Mouse (Mus musculus) kidney, adult 2 months (tissue): ENCODE measurements at regions not wholly inside any gene's neighbourhood (a gene's known extent, or its start where the extent isn't known, plus 50 kb on each side); places are given as distances from the start of the nearest gene placed in this dataset.
A peak's percentile ranks its signal among the peaks of the same experiment; 100 is the strongest.

Source experiments
- DNase-seq: peaks from one replicate; pipeline ENCODE4 v3.0.0; 2021
- H3K27ac ChIP-seq: fragments of 200-500 bp; 2 replicates; pipeline ENCODE4 v1.5.1; 2012; ENCODE audit warnings: low read depth, low read length, control low read depth, inconsistent platforms; ENCODE audit not compliant: insufficient read depth
- H3K27me3 ChIP-seq: fragments of 200-500 bp; replicated peaks from 2 replicates; pipeline ENCODE4 v1.6.1; 2012; ENCODE audit warnings: mild to moderate bottlenecking, moderate library complexity, low read length, inconsistent platforms; ENCODE audit not compliant: control insufficient read depth, insufficient read depth
- H3K36me3 ChIP-seq: fragments of 200-500 bp; 2 replicates; pipeline ENCODE4 v1.6.1; 2012; ENCODE audit warnings: mild to moderate bottlenecking, moderate library complexity, low read length, inconsistent platforms; ENCODE audit not compliant: control insufficient read depth, insufficient read depth
- H3K4me1 ChIP-seq: fragments of 200-500 bp; 2 replicates; pipeline ENCODE4 v1.6.1; 2011; ENCODE audit warnings: low read length; ENCODE audit not compliant: control insufficient read depth, insufficient read depth
- H3K4me3 ChIP-seq: fragments of 200-500 bp; 2 replicates; pipeline ENCODE4 v1.5.1; 2011; ENCODE audit warnings: mild to moderate bottlenecking, low read depth, low read length, control low read depth; ENCODE audit not compliant: insufficient read depth
- CTCF ChIP-seq: fragments of 200-500 bp; conservative IDR thresholded peaks from 2 replicates; pipeline ENCODE4 v1.5.1; 2011; ENCODE audit warnings: low read depth, mild to moderate bottlenecking, control low read depth, low read length, moderate library complexity, mixed read lengths; ENCODE audit not compliant: insufficient read depth, insufficient read length
- POLR2A ChIP-seq: fragments of 200-500 bp; IDR thresholded peaks from one replicate; pipeline ENCODE4 v1.6.1; 2011; ENCODE audit warnings: low read depth, low read length, control low read depth
- WGBS: fragments of 180-500 bp; shearing (Covaris S2); methylation state at CpG from one replicate; pipeline ENCODE4 v1.1.7; 2018; 5-methylcytosine and 5-hydroxymethylcytosine counted together

DNA sequence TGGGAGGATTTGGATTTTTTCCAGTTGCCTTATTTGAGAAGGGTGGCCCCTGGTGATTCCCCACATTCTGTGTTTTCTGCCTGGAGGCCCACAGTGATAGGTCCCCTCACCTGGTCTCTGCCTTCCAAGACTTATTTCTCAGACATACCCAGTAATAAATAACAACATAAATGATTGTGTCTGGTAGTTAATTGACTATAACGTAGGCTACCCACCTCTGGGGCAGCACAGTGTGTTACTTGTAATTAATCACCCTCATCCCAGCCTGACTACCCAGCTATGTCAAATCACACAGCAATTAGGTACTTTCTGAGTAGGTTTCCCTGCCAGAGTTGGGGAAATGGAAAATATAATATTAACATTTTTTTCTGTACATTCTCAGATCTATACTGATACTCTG is 190.2 kb upstream of the Bdnf start:
- H3K4me3 ChIP-seq, result no peak overlapping the region
- no peaks in the 10 kb centered on the region for H3K4me1 ChIP-seq
- H3K36me3 ChIP-seq, result no peaks in the 10 kb centered on the region
- TF ChIP-seq POLR2A (no peak), CTCF (no peak)
- 21% methylated on average over 1 of the region's 1 CpGs for WGBS
- H3K27me3 ChIP-seq, result no peaks in the 10 kb centered on the region
- H3K27ac ChIP-seq, result no peak overlapping the region
- no peak for DNase-seq

DNA sequence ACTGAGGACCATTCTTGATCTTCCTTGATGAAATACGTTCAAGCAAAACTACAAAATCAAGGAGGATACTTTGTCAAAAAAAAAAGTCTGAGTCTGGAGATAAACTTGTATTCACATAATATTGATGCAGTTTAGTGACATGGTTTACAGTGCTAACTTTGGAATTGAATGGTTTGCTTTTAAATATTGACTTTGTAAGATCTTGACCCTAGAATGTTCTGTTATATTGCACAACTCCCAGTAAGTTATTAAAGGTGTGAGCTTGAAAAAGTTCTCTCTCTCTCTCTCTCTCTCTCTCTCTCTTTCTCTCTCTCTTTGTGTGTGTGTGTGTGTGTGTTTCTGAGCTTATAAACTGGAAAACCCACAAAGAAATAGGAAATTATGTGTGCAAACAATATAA is 186.9 kb upstream of the Bdnf start:
- Histone ChIP-seq H3K36me3 (no peaks in the 10 kb centered on the region), H3K4me1 (no peaks in the 10 kb centered on the region), H3K27ac (no peak overlapping the region), H3K27me3 (no peaks in the 10 kb centered on the region), H3K4me3 (no peak overlapping the region)
- no peak for TF ChIP-seq CTCF
- TF ChIP-seq POLR2A, result no peak
- no peak for DNase-seq
- 80% methylated on average over 1 of the region's 1 CpGs for WGBS

DNA sequence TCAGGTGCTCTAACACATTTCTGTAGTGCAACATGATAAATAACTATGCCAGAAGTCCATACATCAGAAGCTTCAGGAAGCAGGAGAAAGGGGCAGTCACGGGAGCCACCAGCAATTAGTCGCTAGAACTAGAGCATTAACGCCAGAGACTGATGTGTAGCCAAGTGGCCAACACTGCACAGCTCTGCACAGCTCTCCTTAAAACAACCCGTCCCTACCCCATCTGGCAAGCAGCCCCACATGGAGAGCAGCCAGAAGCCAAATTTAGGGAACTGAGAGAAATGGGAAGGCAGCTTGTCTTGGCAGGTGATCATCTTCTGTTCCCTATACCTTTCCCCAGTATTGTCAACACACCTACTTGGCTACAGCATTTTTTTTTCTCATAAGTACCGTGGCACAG is 172.3 kb upstream of the Bdnf start:
- Histone ChIP-seq H3K36me3 (no peaks in the 10 kb centered on the region), H3K27me3 (no peaks in the 10 kb centered on the region; the same call in 1 of the 2 replicates), H3K27ac (no peak overlapping the region), H3K4me1 (no peaks in the 10 kb centered on the region), H3K4me3 (no peak overlapping the region)
- 62% methylated on average over 5 of the region's 5 CpGs for WGBS
- DNase-seq, result no peak
- no peak for TF ChIP-seq POLR2A

DNA sequence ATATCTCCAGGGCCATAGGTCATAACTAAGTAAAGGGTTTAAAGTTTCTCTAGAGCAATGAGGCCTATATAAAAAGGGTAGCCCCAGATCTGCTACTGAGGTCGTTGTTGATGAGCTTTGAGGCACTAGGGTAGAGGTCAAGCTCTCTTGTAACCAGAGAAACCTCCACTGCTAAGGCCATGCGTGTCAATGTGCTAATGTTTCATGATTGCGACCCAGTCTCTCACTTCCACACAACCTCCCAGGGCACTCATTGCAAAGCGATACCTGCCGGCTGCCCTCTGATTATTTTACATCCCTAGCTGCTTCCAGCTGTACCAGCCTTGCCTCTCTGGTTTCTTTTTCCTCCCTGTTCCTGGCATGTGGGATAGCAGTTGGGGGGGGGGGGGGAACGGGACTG is 169.6 kb upstream of the Bdnf start:
- Histone ChIP-seq H3K27me3 (no peaks in the 10 kb centered on the region; the same call in 1 of the 2 replicates), H3K4me3 (no peak overlapping the region), H3K27ac (no peak overlapping the region), H3K36me3 (no peaks in the 10 kb centered on the region), H3K4me1 (no peaks in the 10 kb centered on the region)
- 33% methylated on average over 6 of the region's 6 CpGs for WGBS
- no peak for DNase-seq
- TF ChIP-seq CTCF (no peak), POLR2A (no peak)

DNA sequence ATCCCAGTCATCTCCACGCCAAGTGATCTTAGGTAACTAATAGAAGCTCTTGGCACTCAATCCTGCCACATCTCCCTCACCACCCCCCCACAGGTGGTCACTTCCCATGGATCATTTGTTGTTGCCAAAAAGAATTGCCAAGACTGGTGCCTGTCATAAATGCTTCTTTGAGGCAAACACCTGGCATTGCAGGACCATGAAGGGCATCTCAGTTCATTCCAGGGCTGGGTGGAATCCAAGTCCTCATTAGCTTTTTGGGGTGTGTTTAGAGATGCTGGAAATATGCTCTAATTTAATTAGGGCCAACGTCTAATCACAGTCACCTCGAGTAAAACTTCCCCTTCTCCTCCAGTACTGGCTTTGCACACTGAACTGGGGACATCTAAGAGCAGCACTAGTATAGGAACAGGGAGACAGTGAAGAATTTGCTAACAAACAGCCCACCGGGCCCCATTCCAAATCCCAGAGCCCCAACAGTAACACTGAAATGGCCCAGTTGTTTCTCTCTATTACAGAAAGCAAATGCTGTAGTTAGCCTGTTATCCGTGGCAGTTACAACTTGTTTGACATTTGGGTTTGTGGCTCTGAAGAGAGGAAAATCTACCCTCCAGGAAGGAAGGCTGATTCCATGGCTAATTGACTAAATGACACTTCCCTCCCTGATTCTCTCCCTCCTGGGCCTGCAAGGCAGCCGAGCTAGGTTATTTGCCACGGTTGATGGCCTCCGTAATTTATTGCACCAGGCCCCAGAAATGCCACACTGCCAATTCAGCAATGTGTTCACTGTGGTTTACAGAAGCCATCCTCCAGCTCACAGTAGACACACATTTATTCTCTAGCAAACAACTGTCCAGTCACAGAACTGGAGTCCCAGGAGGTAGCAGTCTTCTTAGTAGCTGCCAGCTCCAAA is 164.2 kb upstream of the Bdnf start:
- 14% methylated on average over 8 of the region's 8 CpGs for WGBS

DNA sequence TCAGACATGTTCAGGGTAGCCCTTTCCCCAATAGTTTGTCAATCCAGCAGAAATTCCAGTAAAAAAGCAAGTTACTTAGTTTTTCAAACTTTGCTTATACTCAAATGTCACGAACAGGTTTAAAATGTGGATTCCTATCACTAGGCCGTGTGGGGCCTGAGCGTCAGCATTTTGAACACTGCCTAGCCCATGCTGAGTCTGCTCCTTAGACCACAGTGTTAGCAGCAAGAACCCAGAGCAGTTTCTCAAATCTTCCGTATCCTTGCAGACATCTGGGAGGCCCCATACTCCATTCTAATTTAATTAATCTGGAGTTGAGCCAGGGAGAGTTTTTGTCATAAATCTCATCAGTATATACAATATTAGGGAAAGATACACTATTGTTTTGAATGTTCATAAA is 163.4 kb upstream of the Bdnf start:
- WGBS, result 77% methylated on average over 4 of the region's 4 CpGs
- TF ChIP-seq CTCF (no peak), POLR2A (no peak)
- no peak overlapping the region for H3K4me3 ChIP-seq

More for the DNA sequence above, 164.2 kb upstream of the Bdnf start:
- no peak for TF ChIP-seq CTCF
- no peak for TF ChIP-seq POLR2A
- no peaks in the 10 kb centered on the region; the same call in 1 of the 2 replicates for H3K27me3 ChIP-seq
- peak; percentile 46 for DNase-seq
- H3K36me3 ChIP-seq, result no peaks in the 10 kb centered on the region
- H3K27ac ChIP-seq, result no peak overlapping the region
- no peak overlapping the region for H3K4me3 ChIP-seq
- H3K4me1 ChIP-seq, result no peaks in the 10 kb centered on the region

DNA sequence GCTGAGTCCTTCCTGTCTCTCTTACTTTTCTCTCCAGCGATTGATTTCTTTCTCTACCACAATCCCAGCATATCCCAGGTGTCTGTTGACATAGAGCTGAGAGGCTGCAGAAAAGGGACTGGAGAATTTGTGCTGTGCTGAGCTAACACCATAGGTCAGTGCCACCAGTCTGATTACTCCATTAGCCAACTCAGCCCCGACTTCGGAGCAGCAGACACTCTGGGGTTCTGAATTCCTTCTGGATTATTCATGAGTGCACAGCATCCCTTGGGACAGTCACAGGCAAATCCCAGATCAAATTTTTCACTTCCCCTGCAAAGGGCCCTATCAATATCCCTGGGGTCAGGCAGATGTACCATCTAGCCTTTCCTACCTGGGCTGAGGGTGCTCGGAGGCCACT is 155.2 kb upstream of the Bdnf start:
- no peak for DNase-seq
- Histone ChIP-seq H3K27ac (no peak overlapping the region), H3K36me3 (no peaks in the 10 kb centered on the region), H3K4me3 (no peak overlapping the region), H3K27me3 (no peaks in the 10 kb centered on the region), H3K4me1 (no peaks in the 10 kb centered on the region)
- TF ChIP-seq CTCF (no peak), POLR2A (no peak)
- 48% methylated on average over 4 of the region's 4 CpGs for WGBS

More for the DNA sequence above, 163.4 kb upstream of the Bdnf start:
- Histone ChIP-seq H3K36me3 (no peaks in the 10 kb centered on the region), H3K27ac (no peak overlapping the region), H3K4me1 (no peaks in the 10 kb centered on the region), H3K27me3 (no peaks in the 10 kb centered on the region; the same call in 1 of the 2 replicates)
- no peak for DNase-seq
